Mouse (Mus musculus) hindbrain, embryonic 15.5 days (tissue): Measurements from ENCODE around the gene Dleu7. TPM values are rescaled to one million over a fixed set of nuclear protein-coding genes. Genes with fewer than 3 reads are reported as not detected.

ENCODE experiments used
- ATAC-seq: fragments of 200-750 bp; cut with Nextera tagmentation; 2 replicates; pipeline ENCODE4 v1.8.0; 2017; ENCODE audit warnings: low read depth, moderate number of reproducible peaks, moderate TSS enrichment; ENCODE audit not compliant: low FRiP score
- H3K27ac ChIP-seq: fragments of 300-500 bp; sonication (generic); replicated peaks from 2 replicates; pipeline ENCODE4 v1.5.1; 2015; ENCODE audit warnings: mild to moderate bottlenecking, inconsistent platforms
- H3K27me3 ChIP-seq: fragments of 300-500 bp; sonication (generic); 2 replicates; pipeline ENCODE4 v1.6.1; 2015; ENCODE audit warnings: control low read depth, inconsistent platforms
- H3K36me3 ChIP-seq: fragments of 300-500 bp; sonication (generic); 2 replicates; pipeline ENCODE4 v1.6.1; 2015; ENCODE audit warnings: control low read depth, inconsistent platforms
- H3K4me1 ChIP-seq: fragments of 300-500 bp; sonication (generic); replicated peaks from 2 replicates; pipeline ENCODE4 v1.6.1; 2015; ENCODE audit warnings: control low read depth, inconsistent platforms
- H3K4me2 ChIP-seq: fragments of 300-500 bp; sonication (generic); 2 replicates; pipeline ENCODE4 v1.6.1; 2015; ENCODE audit warnings: moderate library complexity, mild to moderate bottlenecking, inconsistent platforms
- H3K4me3 ChIP-seq: fragments of 300-500 bp; sonication (generic); 2 replicates; pipeline ENCODE4 v1.5.1; 2015; ENCODE audit warnings: mild to moderate bottlenecking, inconsistent platforms
- H3K9ac ChIP-seq: fragments of 300-500 bp; sonication (generic); 2 replicates; pipeline ENCODE4 v1.6.1; 2015; ENCODE audit warnings: inconsistent platforms
- H3K9me3 ChIP-seq: fragments of 300-500 bp; sonication (generic); 2 replicates; pipeline ENCODE4 v1.6.1; 2016; ENCODE audit warnings: control low read depth, inconsistent platforms
- WGBS: fragments of 180-500 bp; shearing (Covaris S2); methylation state at CpG from one replicate; pipeline ENCODE4 v1.1.7; 2015; 5-methylcytosine and 5-hydroxymethylcytosine counted together
- polyA plus RNA-seq: library from polyadenylated mRNA; unstranded; fragments of >200 nt; fragmentation: Nextera tagmentation; extraction: Ambion mirVana; gene quantifications from 2 replicates; pipeline ENCODE4 v1.2.1, GENCODE M21; 2015

Gene Dleu7
- polyA plus RNA-seq, 1 experiment from 2014 or later: 18.4 TPM

DNA sequence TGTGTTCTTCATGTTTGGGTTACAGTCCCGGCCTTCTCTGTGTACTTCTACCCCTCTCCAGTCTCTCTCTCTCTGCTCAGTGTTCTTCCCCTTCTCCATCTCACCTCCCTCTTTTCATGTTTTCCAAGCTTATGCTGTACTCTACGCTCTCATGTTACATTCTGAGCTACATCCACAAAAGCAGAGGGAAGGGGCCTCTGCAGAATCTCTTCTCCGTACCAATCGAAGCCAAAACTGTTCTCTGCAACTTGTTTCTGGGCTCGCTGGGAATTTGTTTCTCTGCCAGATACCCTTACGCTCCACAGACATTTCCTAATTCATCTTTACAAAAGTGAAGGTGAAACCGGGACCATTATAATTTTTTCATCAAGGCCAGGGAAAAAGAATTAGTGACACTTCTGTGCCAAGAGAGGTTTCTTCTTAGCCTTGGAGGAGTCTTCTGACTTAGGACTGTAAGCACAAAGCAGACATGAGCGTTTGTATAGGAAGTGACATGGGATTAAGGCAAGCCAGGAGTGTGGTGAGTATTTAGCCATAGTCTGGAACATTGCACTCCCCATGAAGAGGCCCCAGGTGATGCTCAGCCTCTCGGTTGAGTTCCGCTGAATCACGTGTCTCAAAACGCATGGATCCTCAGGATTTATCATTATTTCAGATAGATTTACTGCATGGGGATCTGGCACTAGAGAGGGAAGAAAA is 22.0 kb downstream of the Dleu7 start:
- H3K4me1 ChIP-seq: no peaks in the 10 kb centered on the region
- H3K4me2 ChIP-seq: no peak overlapping the region
- no peak overlapping the region for H3K4me3 ChIP-seq
- H3K36me3 ChIP-seq: no peaks in the 10 kb centered on the region
- ATAC-seq: no peak
- WGBS: 90% methylated on average over 12 of the region's 12 CpGs
- no peak overlapping the region for H3K27ac ChIP-seq
- no peak overlapping the region for H3K9ac ChIP-seq
- H3K9me3 ChIP-seq: no peaks in the 10 kb centered on the region
- no peaks in the 10 kb centered on the region for H3K27me3 ChIP-seq

DNA sequence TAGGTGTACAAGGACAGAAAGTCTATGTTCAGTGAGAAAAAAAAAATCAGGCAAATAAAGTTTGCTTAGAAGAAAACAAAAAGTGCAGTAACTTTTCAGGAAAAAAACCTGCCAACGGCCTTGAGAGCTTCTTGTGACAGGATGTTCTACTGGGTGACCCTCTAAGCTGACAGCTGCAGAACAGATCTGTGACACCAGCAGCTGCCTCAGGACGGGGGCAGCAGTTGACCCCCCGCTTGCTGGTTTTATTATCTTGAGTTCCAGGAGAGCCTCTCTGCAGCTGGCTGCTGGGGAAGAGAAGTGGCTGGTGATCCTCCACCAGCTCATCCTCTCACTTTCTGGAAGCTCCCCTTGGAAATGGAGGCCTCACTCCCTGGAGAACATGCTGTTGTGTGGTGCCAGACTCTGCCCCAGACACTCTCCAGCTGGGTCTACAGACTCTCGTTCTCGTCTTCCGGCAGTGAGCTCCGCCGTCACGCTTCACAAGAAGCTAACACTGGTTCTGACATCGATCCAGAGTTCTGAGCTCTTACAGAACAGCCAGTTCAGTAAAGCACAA is 33.8 kb downstream of the Dleu7 start:
- 57% methylated on average over 10 of the region's 10 CpGs for WGBS
- H3K9me3 ChIP-seq: no peaks in the 10 kb centered on the region
- no peak overlapping the region for H3K4me2 ChIP-seq
- no peak overlapping the region for H3K27ac ChIP-seq
- H3K4me3 ChIP-seq: no peak overlapping the region
- H3K9ac ChIP-seq: no peak overlapping the region
- no peaks in the 10 kb centered on the region for H3K36me3 ChIP-seq
- ATAC-seq: no peak
- H3K27me3 ChIP-seq: no peaks in the 10 kb centered on the region
- no peaks in the 10 kb centered on the region for H3K4me1 ChIP-seq

DNA sequence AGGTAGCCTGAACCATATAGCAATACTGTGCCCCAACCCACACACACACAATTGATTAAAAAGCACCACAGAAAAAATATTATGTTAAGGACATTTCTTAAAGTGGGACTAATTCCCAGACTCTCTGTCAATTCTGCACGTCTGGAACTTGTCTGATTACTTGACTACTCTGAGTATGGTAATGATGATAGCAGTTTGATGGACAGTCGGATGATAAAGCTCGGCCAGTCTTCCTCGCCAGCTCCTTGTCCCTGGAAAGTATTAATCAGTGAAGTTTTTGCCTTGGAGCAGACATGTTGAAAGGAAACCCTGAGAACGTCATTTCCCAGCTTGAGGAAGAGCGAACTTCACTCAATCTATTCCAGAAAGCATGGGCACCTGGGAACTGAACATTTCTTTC is 34.7 kb downstream of the Dleu7 start:
- no peak overlapping the region for H3K4me2 ChIP-seq
- H3K9ac ChIP-seq: no peak overlapping the region
- no peaks in the 10 kb centered on the region for H3K4me1 ChIP-seq
- no peaks in the 10 kb centered on the region for H3K9me3 ChIP-seq
- H3K27me3 ChIP-seq: no peaks in the 10 kb centered on the region
- H3K27ac ChIP-seq: no peak overlapping the region
- 76% methylated on average over 6 of the region's 6 CpGs for WGBS
- ATAC-seq: no peak
- no peak overlapping the region for H3K4me3 ChIP-seq
- no peaks in the 10 kb centered on the region for H3K36me3 ChIP-seq

DNA sequence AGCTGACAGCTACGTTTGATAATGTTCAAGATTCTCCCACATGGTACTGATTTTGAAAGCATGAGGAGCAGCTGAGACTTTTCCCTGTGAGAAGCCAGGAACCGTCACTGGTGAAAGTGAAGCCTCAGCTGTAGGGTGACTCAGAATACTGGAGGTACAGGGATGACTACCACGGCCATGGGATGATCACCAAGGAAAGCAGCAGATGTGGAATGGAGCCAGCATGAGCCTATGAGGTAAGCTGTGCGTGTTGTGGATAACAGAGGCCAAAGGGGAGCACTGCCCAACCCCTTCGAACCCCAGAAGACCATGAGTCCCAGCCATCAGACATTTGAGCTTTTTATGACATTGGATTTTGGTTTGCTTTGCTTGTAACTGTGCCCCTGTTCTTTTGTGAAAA is 36.8 kb downstream of the Dleu7 start:
- no peak overlapping the region for H3K4me2 ChIP-seq
- no peak for ATAC-seq
- H3K9me3 ChIP-seq: no peaks in the 10 kb centered on the region
- no peak overlapping the region for H3K27ac ChIP-seq
- H3K27me3 ChIP-seq: no peaks in the 10 kb centered on the region
- 89% methylated on average over 5 of the region's 5 CpGs for WGBS
- no peaks in the 10 kb centered on the region for H3K4me1 ChIP-seq
- no peak overlapping the region for H3K4me3 ChIP-seq
- H3K36me3 ChIP-seq: no peaks in the 10 kb centered on the region
- H3K9ac ChIP-seq: no peak overlapping the region

GRCm38 (mm10) chr14:62254371-62254770 is 38.5 kb downstream of the Dleu7 start:
- ATAC-seq: no peak
- WGBS: 51% methylated on average over 8 of the region's 8 CpGs

GRCm38 (mm10) chr14:62251999-62252398 is 40.8 kb downstream of the Dleu7 start:
- Histone ChIP-seq H3K4me3 (no peak overlapping the region), H3K27me3 (no peaks in the 10 kb centered on the region), H3K27ac (no peak overlapping the region), H3K9ac (no peak overlapping the region), H3K4me2 (no peak overlapping the region), H3K36me3 (no peaks in the 10 kb centered on the region), H3K4me1 (no peaks in the 10 kb centered on the region), H3K9me3 (no peaks in the 10 kb centered on the region)
- WGBS: 8% methylated on average over 4 of the region's 4 CpGs
- peak; percentile 80 for ATAC-seq

More at GRCm38 (mm10) chr14:62254371-62254770, 38.5 kb downstream of the Dleu7 start:
- no peak overlapping the region for H3K27ac ChIP-seq
- no peak overlapping the region for H3K4me2 ChIP-seq
- H3K4me3 ChIP-seq: no peak overlapping the region
- no peaks in the 10 kb centered on the region for H3K27me3 ChIP-seq
- H3K9me3 ChIP-seq: no peaks in the 10 kb centered on the region
- no peak overlapping the region for H3K9ac ChIP-seq
- H3K4me1 ChIP-seq: no peaks in the 10 kb centered on the region
- H3K36me3 ChIP-seq: no peaks in the 10 kb centered on the region

- Histone ChIP-seq H3K27ac (no peak overlapping the region), H3K9ac (no peak overlapping the region), H3K9me3 (no peaks in the 10 kb centered on the region), H3K4me2 (no peak overlapping the region), H3K36me3 (no peaks in the 10 kb centered on the region), H3K4me1 (no peaks in the 10 kb centered on the region), H3K27me3 (no peaks in the 10 kb centered on the region), H3K4me3 (no peak overlapping the region)
- no peak for ATAC-seq
- 61% methylated on average over 3 of the region's 3 CpGs for WGBS
These were observed 42.8 kb downstream of the Dleu7 start for GRCm38 (mm10) chr14:62250046-62250445.

DNA sequence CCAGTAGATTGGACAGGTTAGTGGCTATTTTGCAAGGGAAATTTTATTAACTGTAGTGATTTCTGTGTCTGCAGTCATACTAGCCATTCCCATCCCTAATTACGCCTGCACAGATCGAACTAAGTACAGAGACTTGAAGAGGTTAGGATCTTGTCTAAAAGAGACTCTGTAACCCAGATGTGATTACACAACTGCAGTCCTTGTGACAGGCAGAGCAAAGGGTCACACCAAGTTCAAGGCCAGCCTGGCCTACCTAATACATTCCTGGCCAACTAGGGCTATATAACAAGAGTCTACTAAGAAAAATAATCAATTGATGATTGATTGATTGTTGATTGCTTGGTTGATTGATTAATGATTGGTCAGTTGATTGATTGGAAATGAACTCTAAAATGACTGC is 43.6 kb downstream of the Dleu7 start:
- H3K4me1 ChIP-seq: no peaks in the 10 kb centered on the region
- no peaks in the 10 kb centered on the region for H3K27me3 ChIP-seq
- no peak overlapping the region for H3K27ac ChIP-seq
- 94% methylated on average over 2 of the region's 2 CpGs for WGBS
- no peaks in the 10 kb centered on the region for H3K36me3 ChIP-seq
- no peak overlapping the region for H3K4me2 ChIP-seq
- no peak for ATAC-seq
- H3K4me3 ChIP-seq: no peak overlapping the region
- H3K9ac ChIP-seq: no peak overlapping the region
- no peaks in the 10 kb centered on the region for H3K9me3 ChIP-seq

- Histone ChIP-seq H3K36me3 (no peaks in the 10 kb centered on the region), H3K27me3 (no peaks in the 10 kb centered on the region), H3K27ac (no peak overlapping the region), H3K4me2 (no peak overlapping the region), H3K4me3 (no peak overlapping the region), H3K4me1 (no peaks in the 10 kb centered on the region), H3K9ac (no peak overlapping the region), H3K9me3 (no peaks in the 10 kb centered on the region)
- no peak for ATAC-seq
- 84% methylated on average over 10 of the region's 10 CpGs for WGBS
These were observed 44.1 kb downstream of the Dleu7 start for GRCm38 (mm10) chr14:62248796-62249195.

- Histone ChIP-seq H3K36me3 (no peaks in the 10 kb centered on the region), H3K4me1 (no peaks in the 10 kb centered on the region), H3K27ac (no peak overlapping the region), H3K9ac (no peak overlapping the region), H3K4me2 (no peak overlapping the region), H3K9me3 (no peaks in the 10 kb centered on the region), H3K4me3 (no peak overlapping the region), H3K27me3 (no peaks in the 10 kb centered on the region)
- WGBS: 58% methylated on average over 7 of the region's 7 CpGs
- no peak for ATAC-seq
These were observed 44.5 kb downstream of the Dleu7 start for GRCm38 (mm10) chr14:62248345-62248744.

DNA sequence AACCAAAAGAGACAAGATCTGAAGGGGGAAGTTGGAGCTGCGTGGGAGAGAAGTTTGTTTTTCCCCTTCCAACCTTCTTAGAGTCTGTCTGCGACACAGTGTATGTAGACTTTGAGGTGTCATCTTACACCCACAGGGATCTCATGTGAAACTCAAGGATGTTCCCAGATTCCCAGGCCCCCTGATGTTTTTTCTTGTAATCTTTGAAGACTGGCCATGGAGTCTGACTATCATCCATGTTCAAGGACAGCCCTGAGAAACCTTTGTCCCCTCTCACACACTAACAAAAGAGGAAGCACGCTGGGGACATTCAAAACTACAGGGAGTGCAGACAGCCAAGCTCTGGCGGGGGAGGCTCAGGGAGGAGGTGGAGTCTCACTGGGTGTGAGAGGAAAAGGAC is 47.3 kb downstream of the Dleu7 start:
- Histone ChIP-seq H3K4me3 (no peak overlapping the region), H3K9me3 (no peaks in the 10 kb centered on the region), H3K36me3 (no peaks in the 10 kb centered on the region), H3K27ac (no peak overlapping the region), H3K4me2 (no peak overlapping the region), H3K27me3 (no peaks in the 10 kb centered on the region), H3K9ac (no peak overlapping the region), H3K4me1 (no peaks in the 10 kb centered on the region)
- 34% methylated on average over 4 of the region's 4 CpGs for WGBS
- ATAC-seq: no peak

DNA sequence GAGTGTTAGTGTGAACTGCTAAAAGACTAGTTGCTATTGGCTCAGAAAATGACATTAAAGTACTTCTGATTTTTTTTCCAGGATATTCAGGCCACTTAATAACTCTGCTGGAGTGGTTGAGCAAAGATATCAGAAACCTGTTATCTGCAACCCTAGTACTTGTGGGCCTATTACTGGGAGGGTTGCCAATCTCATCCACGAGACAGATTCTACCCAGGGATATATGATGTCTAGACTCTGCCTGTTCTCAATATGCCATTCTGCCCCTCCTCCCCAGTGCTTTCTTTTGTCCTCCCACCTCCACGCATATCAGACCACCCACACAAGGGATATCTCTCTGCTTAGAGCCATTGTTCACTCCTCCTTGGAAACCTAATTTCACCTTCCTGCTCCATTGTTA is 49.3 kb downstream of the Dleu7 start:
- Histone ChIP-seq H3K9me3 (no peaks in the 10 kb centered on the region), H3K4me1 (no peaks in the 10 kb centered on the region), H3K36me3 (no peaks in the 10 kb centered on the region), H3K4me2 (no peak overlapping the region), H3K27me3 (no peaks in the 10 kb centered on the region), H3K9ac (no peak overlapping the region), H3K4me3 (no peak overlapping the region), H3K27ac (no peak overlapping the region)
- 48% methylated on average over 2 of the region's 2 CpGs for WGBS
- no peak for ATAC-seq

GRCm38 (mm10) chr14:62235969-62236368 is 56.9 kb downstream of the Dleu7 start:
- no peaks in the 10 kb centered on the region for H3K36me3 ChIP-seq
- H3K9ac ChIP-seq: 0 out of 2 replicates have a peak overlapping the region, but pooled peaks have one; percentile 1
- no peaks in the 10 kb centered on the region for H3K9me3 ChIP-seq
- no peak for ATAC-seq
- H3K27me3 ChIP-seq: no peaks in the 10 kb centered on the region
- H3K4me3 ChIP-seq: no peak overlapping the region
- 0 out of 2 replicates have a peak, but pooled peaks cover 5% of the 10 kb centered on the region for H3K4me1 ChIP-seq
- H3K27ac ChIP-seq: peak overlapping the region; percentile 11; the same call in 1 of the 2 replicates
- WGBS: 47% methylated on average over 7 of the region's 7 CpGs
- H3K4me2 ChIP-seq: 0 out of 2 replicates have a peak overlapping the region, but pooled peaks have one; percentile 4
